Mouse (Mus musculus) testis, adult 2 months (tissue): ENCODE measurements around the gene Olfr549. TPM values are rescaled to one million over a fixed set of nuclear protein-coding genes. Genes with fewer than 3 reads are reported as not detected.

Experiments used
- H3K27ac ChIP-seq: fragments of 200-500 bp; 2 replicates; pipeline ENCODE4 v1.5.1; 2012; ENCODE audit warnings: low read depth, low read length; ENCODE audit not compliant: control insufficient read depth, insufficient read depth
- H3K27me3 ChIP-seq: fragments of 200-500 bp; 2 replicates; pipeline ENCODE4 v1.6.1; 2012; ENCODE audit warnings: mild to moderate bottlenecking, low read length, moderate library complexity; ENCODE audit not compliant: control insufficient read depth, insufficient read depth
- H3K36me3 ChIP-seq: fragments of 200-500 bp; 2 replicates; pipeline ENCODE4 v1.6.1; 2012; ENCODE audit warnings: mild to moderate bottlenecking, low read length; ENCODE audit not compliant: control insufficient read depth, insufficient read depth
- H3K4me1 ChIP-seq: fragments of 200-500 bp; 2 replicates; pipeline ENCODE4 v1.6.1; 2012; ENCODE audit warnings: low read length; ENCODE audit not compliant: control insufficient read depth, insufficient read depth
- H3K4me3 ChIP-seq: fragments of 200-500 bp; 2 replicates; pipeline ENCODE4 v1.5.1; 2012; ENCODE audit warnings: low read depth, mild to moderate bottlenecking, low read length, moderate library complexity, mixed read lengths; ENCODE audit not compliant: control insufficient read depth
- CTCF ChIP-seq: fragments of 200-500 bp; IDR thresholded peaks from 2 replicates; pipeline ENCODE4 v1.5.1; 2012; ENCODE audit warnings: low read depth, mild to moderate bottlenecking, inconsistent platforms, low read length, moderate library complexity; ENCODE audit not compliant: control insufficient read depth, insufficient read depth, insufficient replicate concordance
- POLR2A ChIP-seq: fragments of 200-500 bp; IDR thresholded peaks from 2 replicates; pipeline ENCODE4 v1.6.1; 2012; ENCODE audit warnings: low read depth, mild to moderate bottlenecking, inconsistent platforms, low read length, moderate library complexity; ENCODE audit not compliant: control insufficient read depth
- polyA plus RNA-seq: library from polyadenylated mRNA; depleted of rRNA; stranded (reverse); fragments of >200 nt; gene quantifications from 2 replicates; pipeline ENCODE4 v1.2.3, GENCODE M21; 2012; rRNA removed

The Olfr549 gene
- polyA plus RNA-seq = not detected in 2 replicates

DNA sequence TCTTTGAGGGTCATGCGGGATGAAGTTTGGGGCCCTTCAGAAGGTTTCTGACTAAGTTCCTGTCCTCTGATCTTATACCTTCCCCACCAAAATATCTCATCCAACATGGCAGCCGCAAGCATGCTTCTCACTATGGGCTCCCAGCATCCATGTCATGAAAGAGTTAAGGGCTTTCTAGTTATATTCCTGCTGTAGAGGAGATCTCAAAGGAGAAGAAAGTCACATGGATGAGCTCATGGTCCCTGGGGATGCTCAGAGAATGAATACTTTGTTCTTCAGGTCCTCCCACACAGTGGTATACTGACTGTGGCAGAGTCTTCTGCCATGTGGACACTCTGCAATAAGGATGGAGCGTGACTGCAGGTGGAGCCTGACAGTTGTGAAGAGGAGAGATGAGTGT, at the start of gene Olfr549:
TSS of gene Olfr549 (plus strand) at position 301 of the 400 bp plus-strand sequence.
- Histone ChIP-seq H3K36me3 (no peaks in the 10 kb centered on the region), H3K27ac (no peak within 1 kb of the TSS), H3K4me1 (no peaks in the 10 kb centered on the region), H3K27me3 (no peaks in the 10 kb centered on the region), H3K4me3 (no peak within 1 kb of the TSS)
- TF ChIP-seq POLR2A (no peak), CTCF (no peak)

DNA sequence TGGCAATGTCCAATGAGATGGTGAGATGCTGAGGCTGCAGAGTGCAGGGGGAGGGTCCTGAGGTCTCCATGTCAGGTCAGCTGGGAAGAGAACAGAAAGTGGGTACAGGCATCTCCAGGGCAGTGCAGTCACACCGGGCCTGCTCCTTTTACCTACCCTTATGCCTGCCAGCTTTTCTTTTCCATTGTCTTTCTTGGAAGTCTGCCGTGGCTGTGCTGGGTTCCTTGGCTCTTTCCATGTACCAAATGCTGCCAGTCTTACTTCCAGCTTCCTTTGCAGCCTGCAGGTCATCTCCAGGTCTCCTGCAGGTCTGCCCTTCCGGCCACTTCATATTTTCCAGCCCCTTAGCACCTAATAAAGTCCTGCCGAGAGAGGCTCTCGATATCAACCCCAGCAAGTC, 47.7 kb upstream of the Olfr549 start:
- H3K36me3 ChIP-seq = no peaks in the 10 kb centered on the region
- H3K4me1 ChIP-seq = no peaks in the 10 kb centered on the region
- H3K27me3 ChIP-seq = no peaks in the 10 kb centered on the region
- TF ChIP-seq CTCF = no peak
- TF ChIP-seq POLR2A = no peak
- no peak overlapping the region for H3K27ac ChIP-seq
- H3K4me3 ChIP-seq = no peak overlapping the region

DNA sequence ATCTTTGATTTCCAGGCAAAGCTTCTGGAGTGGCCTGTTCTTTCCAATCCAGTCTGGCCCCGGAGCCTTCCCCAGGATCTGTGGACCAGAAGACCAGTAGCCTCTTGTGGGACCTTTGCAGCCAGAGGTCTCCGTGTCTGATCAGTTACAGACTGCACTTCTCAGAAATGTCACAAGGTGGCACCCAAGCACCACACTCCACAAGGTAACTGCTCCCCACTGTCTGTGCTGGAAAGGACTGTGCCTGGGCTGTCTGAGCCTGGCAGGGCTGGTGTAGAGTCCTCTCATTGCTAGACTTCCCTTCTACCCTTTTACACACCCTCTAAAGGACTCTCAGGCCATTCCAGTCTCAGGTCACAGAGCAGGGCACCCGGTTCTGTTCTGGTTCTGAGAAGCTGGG, 42.8 kb upstream of the Olfr549 start:
- H3K27ac ChIP-seq = no peak overlapping the region
- no peaks in the 10 kb centered on the region for H3K27me3 ChIP-seq
- TF ChIP-seq POLR2A (no peak), CTCF (peak; percentile 82; the same call in 1 of the 2 replicates)
- no peaks in the 10 kb centered on the region for H3K36me3 ChIP-seq
- H3K4me3 ChIP-seq = no peak overlapping the region
- no peaks in the 10 kb centered on the region for H3K4me1 ChIP-seq

DNA sequence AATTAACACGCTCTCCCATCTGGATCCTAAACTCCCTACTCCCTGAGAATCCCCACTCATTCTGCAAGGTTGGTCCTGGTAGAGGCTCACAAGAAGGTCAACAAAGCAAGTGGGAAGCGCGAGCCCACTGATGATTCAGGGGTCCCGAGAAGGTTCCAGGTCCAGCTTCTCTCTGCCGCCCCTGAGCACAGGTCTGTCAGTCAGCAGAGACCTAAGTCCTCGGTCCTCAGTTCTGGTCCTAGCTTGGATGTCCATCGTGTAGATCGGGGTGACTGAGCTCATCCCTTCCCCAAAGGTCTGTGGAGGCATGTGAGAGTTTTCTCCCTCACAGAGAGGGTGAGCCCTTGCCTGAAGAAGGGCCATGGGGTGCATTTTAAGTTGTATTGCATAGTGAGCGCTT, 41.6 kb upstream of the Olfr549 start:
- Histone ChIP-seq H3K27ac (no peak overlapping the region), H3K4me3 (no peak overlapping the region), H3K36me3 (no peaks in the 10 kb centered on the region), H3K4me1 (peaks cover 3% of the 10 kb centered on the region), H3K27me3 (no peaks in the 10 kb centered on the region)
- TF ChIP-seq POLR2A = no peak
- TF ChIP-seq CTCF = no peak

DNA sequence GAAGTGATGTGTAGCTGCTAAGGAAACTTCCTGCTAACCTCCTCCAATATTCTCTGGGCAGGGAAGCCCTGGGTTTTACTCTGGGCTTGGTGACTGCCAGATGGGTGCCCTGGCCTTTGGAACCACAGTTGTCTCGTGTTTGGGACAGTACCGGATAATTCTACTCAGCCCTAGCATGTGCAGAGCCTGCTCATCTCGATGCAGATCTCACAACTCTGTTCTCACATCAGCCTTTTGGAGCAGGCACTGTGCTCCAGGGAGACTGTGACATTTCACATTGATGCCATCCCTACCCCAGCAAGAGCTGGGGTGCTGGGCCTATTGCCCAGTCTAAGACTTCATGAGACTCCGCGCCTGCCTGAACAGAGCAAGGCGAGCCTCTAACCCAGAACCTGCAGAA, 41.0 kb upstream of the Olfr549 start:
- no peak overlapping the region for H3K27ac ChIP-seq
- H3K36me3 ChIP-seq = no peaks in the 10 kb centered on the region
- peaks cover 5% of the 10 kb centered on the region for H3K4me1 ChIP-seq
- no peaks in the 10 kb centered on the region for H3K27me3 ChIP-seq
- H3K4me3 ChIP-seq = no peak overlapping the region
- TF ChIP-seq POLR2A (no peak), CTCF (no peak)

DNA sequence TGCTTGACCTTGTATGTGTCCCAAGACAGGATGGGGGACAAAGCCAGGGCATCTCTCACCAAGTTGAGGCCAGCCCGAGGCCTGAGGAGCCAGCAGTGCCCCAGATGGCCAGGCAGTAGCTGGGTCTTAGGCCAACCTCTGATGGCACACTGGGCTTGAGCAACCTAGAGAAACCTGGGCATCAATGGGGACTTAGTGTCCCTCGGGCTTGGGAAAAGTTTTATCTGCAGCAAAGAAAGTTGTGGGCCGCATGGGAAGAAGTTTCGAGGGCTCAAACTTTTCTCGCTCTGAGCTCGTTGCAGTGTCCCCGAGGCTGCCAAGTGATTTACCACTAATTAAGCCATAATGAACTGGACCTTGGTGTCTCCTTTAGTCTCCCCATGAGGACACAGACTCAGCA, 39.9 kb upstream of the Olfr549 start:
- H3K27me3 ChIP-seq = no peaks in the 10 kb centered on the region
- H3K4me1 ChIP-seq = peaks cover 5% of the 10 kb centered on the region
- no peak for TF ChIP-seq CTCF
- no peak for TF ChIP-seq POLR2A
- no peak overlapping the region for H3K4me3 ChIP-seq
- no peaks in the 10 kb centered on the region for H3K36me3 ChIP-seq
- no peak overlapping the region for H3K27ac ChIP-seq

DNA sequence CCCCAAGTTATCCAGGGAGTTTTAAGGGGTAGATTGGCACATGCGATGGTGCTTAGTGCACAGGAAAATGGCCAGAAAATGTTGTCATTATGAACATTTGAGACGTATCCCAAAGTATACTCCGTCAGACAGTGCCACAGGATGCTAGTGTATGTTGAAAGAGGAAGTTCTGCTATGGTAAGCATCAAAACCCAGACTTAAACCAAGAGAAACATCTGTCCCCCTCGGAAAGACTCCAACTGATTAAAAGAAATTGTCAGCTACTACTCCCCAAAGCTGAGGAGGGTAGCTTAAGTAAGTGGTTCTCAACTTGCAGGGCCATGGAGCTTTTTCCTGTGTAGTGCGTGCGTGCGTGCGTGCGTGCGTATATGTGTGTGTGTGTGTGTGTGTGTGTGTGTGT, 37.7 kb upstream of the Olfr549 start:
- no peak overlapping the region for H3K4me3 ChIP-seq

DNA sequence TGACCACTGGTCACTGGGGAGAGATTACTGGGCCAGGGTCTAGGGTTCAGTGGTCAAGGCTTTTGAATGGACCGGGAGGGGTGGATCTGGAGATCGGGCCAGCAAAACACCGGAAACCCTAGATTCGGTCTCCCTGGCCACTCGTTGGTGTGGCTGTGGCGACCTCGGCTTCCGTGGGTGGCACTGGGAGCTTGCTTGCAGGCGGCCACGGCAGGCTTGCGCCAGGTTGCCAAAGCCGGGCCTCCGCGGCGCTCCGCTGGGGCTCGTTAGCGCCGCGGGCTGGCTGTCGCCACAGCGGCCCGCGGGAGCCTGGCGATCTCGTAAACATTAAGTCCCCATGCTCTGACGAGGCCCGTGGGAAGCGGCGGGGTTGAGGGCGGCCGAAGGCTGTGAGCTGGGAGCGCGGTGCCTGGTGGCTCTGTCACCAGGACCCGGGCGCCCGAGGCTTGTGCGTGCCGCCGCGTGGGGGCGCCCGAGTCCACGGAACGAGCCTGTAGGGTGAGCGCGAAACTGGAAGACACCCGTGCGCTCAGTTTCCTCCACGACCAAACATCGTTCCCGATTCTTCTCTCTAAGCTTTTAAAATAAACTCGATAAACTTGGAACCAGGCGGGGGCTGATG, 36.7 kb upstream of the Olfr549 start:
- H3K4me1 ChIP-seq = peaks cover 5% of the 10 kb centered on the region
- H3K36me3 ChIP-seq = no peaks in the 10 kb centered on the region
- TF ChIP-seq CTCF = peak; percentile 71
- no peak for TF ChIP-seq POLR2A
- no peaks in the 10 kb centered on the region for H3K27me3 ChIP-seq
- peak overlapping the region; percentile 27 for H3K4me3 ChIP-seq
- no peak overlapping the region for H3K27ac ChIP-seq

More for the DNA sequence above, 37.7 kb upstream of the Olfr549 start:
- Histone ChIP-seq H3K4me1 (peaks cover 5% of the 10 kb centered on the region), H3K27me3 (no peaks in the 10 kb centered on the region), H3K36me3 (no peaks in the 10 kb centered on the region), H3K27ac (no peak overlapping the region)
- no peak for TF ChIP-seq CTCF
- TF ChIP-seq POLR2A = no peak
